Mouse (Mus musculus): ENCODE measurements around the gene Actc1. TPM values are rescaled to one million over a fixed set of nuclear protein-coding genes. Genes with fewer than 3 reads are reported as not detected.
A peak's percentile ranks its signal among the peaks of the same experiment; 100 is the strongest.

Actc1 gene
- total RNA-seq, 2 experiments from 2014 or later = not detected

GRCm38 (mm10) chr2:114064004-114064403, 10.7 kb upstream of the Actc1 start:
- Histone ChIP-seq H3K27ac (no peak overlapping the region), H3K4me3 (no peak overlapping the region)
- no peak for DNase-seq (ENCODE audit: low spot score in 2 of 2)
- TF ChIP-seq CTCF (conservative IDR thresholded peaks at IDR 0.05) = no peak

- TF ChIP-seq CTCF (conservative IDR thresholded peaks at IDR 0.05) = no peak
- no peak for DNase-seq (ENCODE audit: low spot score in 2 of 2)
- H3K27ac ChIP-seq = no peak overlapping the region
- no peak overlapping the region for H3K4me3 ChIP-seq
Observed at GRCm38 (mm10) chr2:114060071-114060591, 6.8 kb upstream of the Actc1 start.

- no peak overlapping the region for H3K4me3 ChIP-seq
- DNase-seq (ENCODE audit: low spot score in 2 of 2) = no peak
- no peak overlapping the region for H3K27ac ChIP-seq
- TF ChIP-seq CTCF (conservative IDR thresholded peaks at IDR 0.05) = no peak
Observed at GRCm38 (mm10) chr2:114059608-114060007, 6.3 kb upstream of the Actc1 start.

GRCm38 (mm10) chr2:114058226-114058796, 5.0 kb upstream of the Actc1 start:
- no peak for TF ChIP-seq CTCF (conservative IDR thresholded peaks at IDR 0.05)
- Histone ChIP-seq H3K4me3 (no peak overlapping the region), H3K27ac (no peak overlapping the region)
- no peak for DNase-seq (ENCODE audit: low spot score in 2 of 2)

- no peak for DNase-seq (ENCODE audit: low spot score in 2 of 2)
- no peak overlapping the region for H3K4me3 ChIP-seq
- TF ChIP-seq CTCF (conservative IDR thresholded peaks at IDR 0.05) = no peak
- no peak overlapping the region for H3K27ac ChIP-seq
Observed at GRCm38 (mm10) chr2:114057303-114057853, 4.0 kb upstream of the Actc1 start.

GRCm38 (mm10) chr2:114054129-114054528, 781 bp upstream of the Actc1 start:
- no peak for DNase-seq (ENCODE audit: low spot score in 2 of 2)
- TF ChIP-seq CTCF (conservative IDR thresholded peaks at IDR 0.05) = no peak
- Histone ChIP-seq H3K27ac (no peak overlapping the region), H3K4me3 (no peak overlapping the region)

GRCm38 (mm10) chr2:114051871-114052241, 1.5 kb downstream of the Actc1 start:
- Histone ChIP-seq H3K4me3 (no peak overlapping the region), H3K27ac (no peak overlapping the region)
- no peak for DNase-seq (ENCODE audit: low spot score in 2 of 2)
- TF ChIP-seq CTCF (conservative IDR thresholded peaks at IDR 0.05) = no peak

GRCm38 (mm10) chr2:114051111-114051870, 2.1 kb downstream of the Actc1 start:
- DNase-seq (ENCODE audit: low spot score in 2 of 2) = no peak
- Histone ChIP-seq H3K27ac (no peak overlapping the region), H3K4me3 (no peak overlapping the region)
- no peak for TF ChIP-seq CTCF (conservative IDR thresholded peaks at IDR 0.05)

- no peak overlapping the region for H3K27ac ChIP-seq
- no peak for DNase-seq (ENCODE audit: low spot score in 2 of 2)
- no peak for TF ChIP-seq CTCF (conservative IDR thresholded peaks at IDR 0.05)
- H3K4me3 ChIP-seq = no peak overlapping the region
Observed at GRCm38 (mm10) chr2:114050150-114050549, 3.2 kb downstream of the Actc1 start.

- TF ChIP-seq CTCF (conservative IDR thresholded peaks at IDR 0.05) = no peak
- no peak for DNase-seq (ENCODE audit: low spot score in 2 of 2)
- Histone ChIP-seq H3K4me3 (no peak overlapping the region), H3K27ac (no peak overlapping the region)
Observed at GRCm38 (mm10) chr2:114049372-114049771, 4.0 kb downstream of the Actc1 start.

- Histone ChIP-seq H3K4me3 (no peak overlapping the region), H3K27ac (no peak overlapping the region)
- no peak for TF ChIP-seq CTCF (conservative IDR thresholded peaks at IDR 0.05)
- DNase-seq (ENCODE audit: low spot score in 2 of 2) = peak in 1 of 2 experiments; percentile 29
Observed at GRCm38 (mm10) chr2:114047960-114048611, 5.3 kb downstream of the Actc1 start.

- no peak for TF ChIP-seq CTCF (conservative IDR thresholded peaks at IDR 0.05)
- no peak for DNase-seq (ENCODE audit: low spot score in 2 of 2)
- no peak overlapping the region for H3K4me3 ChIP-seq
Observed at GRCm38 (mm10) chr2:114046151-114046664, 7.1 kb downstream of the Actc1 start.

GRCm38 (mm10) chr2:114037926-114038325, 15.4 kb downstream of the Actc1 start:
- H3K4me3 ChIP-seq = no peak overlapping the region
- no peak for TF ChIP-seq CTCF (conservative IDR thresholded peaks at IDR 0.05)
- DNase-seq (ENCODE audit: low spot score in 2 of 2) = no peak
- H3K27ac ChIP-seq = no peak overlapping the region

More at GRCm38 (mm10) chr2:114046151-114046664, 7.1 kb downstream of the Actc1 start:
- H3K27ac ChIP-seq = no peak overlapping the region

Data from layer of hippocampus, adult 2 months (tissue).